Mouse (Mus musculus): ENCODE measurements around the gene Whrn. TPM values are rescaled to one million over a fixed set of nuclear protein-coding genes. Genes with fewer than 3 reads are reported as not detected.
A peak's percentile ranks its signal among the peaks of the same experiment; 100 is the strongest.

The Whrn gene
- polyA plus RNA-seq, 1 experiment from 2014 or later, result 4.1 TPM

DNA sequence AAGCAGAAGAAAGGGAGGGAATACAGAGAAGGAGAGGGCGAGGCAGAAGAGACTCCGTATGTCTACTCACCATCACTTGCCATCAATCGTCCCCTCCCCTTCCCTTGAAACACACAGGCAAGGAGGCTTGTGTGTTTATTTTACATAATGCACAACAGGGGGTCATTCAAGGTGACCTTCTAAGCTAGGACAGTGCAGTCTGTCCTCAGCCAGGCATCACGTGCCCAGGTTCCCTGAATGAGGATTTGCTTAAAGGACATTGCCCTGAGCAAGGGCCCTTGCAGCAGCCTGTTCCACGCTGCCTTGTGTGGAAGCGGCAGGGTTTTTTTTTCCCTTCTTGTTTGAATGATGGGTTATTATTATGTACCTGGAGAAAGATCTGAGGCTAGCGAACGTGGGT is 29.7 kb upstream of the Whrn start:
- WGBS, result 74% methylated on average over 8 of the region's 8 CpGs
- Histone ChIP-seq H3K36me3 (ENCODE audit: control insufficient read depth, insufficient read depth, low read length) (no peaks in the 10 kb centered on the region), H3K9me3 (replicated peaks; ENCODE audit: control insufficient read depth, low read length) (no peaks in the 10 kb centered on the region), H3K9ac (ENCODE audit: low read length) (no peak overlapping the region), H3K27me3 (replicated peaks; ENCODE audit: control insufficient read depth, insufficient read depth, low read length) (no peaks in the 10 kb centered on the region), H3K4me2 (ENCODE audit: low read length) (no peak overlapping the region), H3K27ac (ENCODE audit: low read depth, low read length) (no peak overlapping the region), H3K4me3 (ENCODE audit: low read depth, low read length) (no peak overlapping the region), H3K4me1 (ENCODE audit: control insufficient read depth, insufficient read depth, low read length) (no peaks in the 10 kb centered on the region)
- DNase-seq (ENCODE audit: low spot score), result no peak
- ATAC-seq, result no peak

- no peaks in the 10 kb centered on the region for H3K36me3 ChIP-seq (ENCODE audit: control insufficient read depth, insufficient read depth, low read length)
- H3K4me2 ChIP-seq (ENCODE audit: low read length), result no peak overlapping the region
- no peak overlapping the region for H3K4me3 ChIP-seq (ENCODE audit: low read depth, low read length)
- no peaks in the 10 kb centered on the region for H3K9me3 ChIP-seq (replicated peaks; ENCODE audit: control insufficient read depth, low read length)
- no peak for DNase-seq (ENCODE audit: low spot score)
- H3K9ac ChIP-seq (ENCODE audit: low read length), result no peak overlapping the region
- no peaks in the 10 kb centered on the region for H3K4me1 ChIP-seq (ENCODE audit: control insufficient read depth, insufficient read depth, low read length)
- WGBS, result 86% methylated on average over 2 of the region's 2 CpGs
- no peak overlapping the region for H3K27ac ChIP-seq (ENCODE audit: low read depth, low read length)
- no peaks in the 10 kb centered on the region for H3K27me3 ChIP-seq (replicated peaks; ENCODE audit: control insufficient read depth, insufficient read depth, low read length)
- ATAC-seq, result no peak
These were observed 26.1 kb upstream of the Whrn start for GRCm38 (mm10) chr4:63521813-63522419.

DNA sequence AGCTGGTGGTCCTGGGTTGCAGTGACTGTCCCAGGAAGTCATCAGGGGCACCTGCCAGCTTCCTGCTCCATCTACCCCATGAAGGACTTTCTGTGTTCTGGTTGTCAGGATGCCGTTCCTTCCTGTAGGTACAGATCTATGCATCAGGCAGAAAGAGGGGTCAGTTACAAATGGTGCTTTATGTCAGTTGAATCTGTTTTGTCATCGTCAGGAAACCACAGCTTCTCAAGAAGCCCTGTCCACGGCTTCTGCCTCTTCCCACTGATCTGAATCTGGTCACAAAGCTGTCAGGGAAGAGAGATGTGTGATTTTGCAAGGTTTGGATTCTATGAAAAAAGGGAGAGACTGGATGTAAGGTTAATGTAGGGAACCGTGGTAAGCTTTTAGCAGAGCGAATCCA is 19.2 kb upstream of the Whrn start:
- WGBS, result 81% methylated on average over 5 of the region's 5 CpGs
- H3K4me3 ChIP-seq (ENCODE audit: low read depth, low read length), result no peak overlapping the region
- H3K4me1 ChIP-seq (ENCODE audit: control insufficient read depth, insufficient read depth, low read length), result no peaks in the 10 kb centered on the region
- no peaks in the 10 kb centered on the region for H3K36me3 ChIP-seq (ENCODE audit: control insufficient read depth, insufficient read depth, low read length)
- no peaks in the 10 kb centered on the region for H3K9me3 ChIP-seq (replicated peaks; ENCODE audit: control insufficient read depth, low read length)
- H3K9ac ChIP-seq (ENCODE audit: low read length), result no peak overlapping the region
- no peaks in the 10 kb centered on the region for H3K27me3 ChIP-seq (replicated peaks; ENCODE audit: control insufficient read depth, insufficient read depth, low read length)
- ATAC-seq, result no peak
- H3K27ac ChIP-seq (ENCODE audit: low read depth, low read length), result no peak overlapping the region
- no peak overlapping the region for H3K4me2 ChIP-seq (ENCODE audit: low read length)
- DNase-seq (ENCODE audit: low spot score), result no peak

- Histone ChIP-seq H3K9ac (ENCODE audit: low read length) (no peak overlapping the region), H3K36me3 (ENCODE audit: control insufficient read depth, insufficient read depth, low read length) (no peaks in the 10 kb centered on the region), H3K9me3 (replicated peaks; ENCODE audit: control insufficient read depth, low read length) (no peaks in the 10 kb centered on the region), H3K27ac (ENCODE audit: low read depth, low read length) (no peak overlapping the region), H3K4me1 (ENCODE audit: control insufficient read depth, insufficient read depth, low read length) (no peaks in the 10 kb centered on the region), H3K4me3 (ENCODE audit: low read depth, low read length) (no peak overlapping the region), H3K27me3 (replicated peaks; ENCODE audit: control insufficient read depth, insufficient read depth, low read length) (no peaks in the 10 kb centered on the region), H3K4me2 (ENCODE audit: low read length) (no peak overlapping the region)
- WGBS, result 78% methylated on average over 4 of the region's 4 CpGs
- ATAC-seq (no peak), DNase-seq (ENCODE audit: low spot score) (no peak)
These were observed 18.7 kb upstream of the Whrn start for GRCm38 (mm10) chr4:63514454-63514984.

GRCm38 (mm10) chr4:63512921-63513320 is 17.1 kb upstream of the Whrn start:
- DNase-seq (ENCODE audit: low spot score), result no peak
- H3K27me3 ChIP-seq (replicated peaks; ENCODE audit: control insufficient read depth, insufficient read depth, low read length), result no peaks in the 10 kb centered on the region
- no peak overlapping the region for H3K4me3 ChIP-seq (ENCODE audit: low read depth, low read length)
- H3K4me2 ChIP-seq (ENCODE audit: low read length), result no peak overlapping the region
- H3K9ac ChIP-seq (ENCODE audit: low read length), result no peak overlapping the region
- no peaks in the 10 kb centered on the region for H3K9me3 ChIP-seq (replicated peaks; ENCODE audit: control insufficient read depth, low read length)
- no peak overlapping the region for H3K27ac ChIP-seq (ENCODE audit: low read depth, low read length)
- no peaks in the 10 kb centered on the region for H3K36me3 ChIP-seq (ENCODE audit: control insufficient read depth, insufficient read depth, low read length)
- WGBS, result 89% methylated on average over 2 of the region's 2 CpGs
- no peaks in the 10 kb centered on the region for H3K4me1 ChIP-seq (ENCODE audit: control insufficient read depth, insufficient read depth, low read length)
- no peak for ATAC-seq

DNA sequence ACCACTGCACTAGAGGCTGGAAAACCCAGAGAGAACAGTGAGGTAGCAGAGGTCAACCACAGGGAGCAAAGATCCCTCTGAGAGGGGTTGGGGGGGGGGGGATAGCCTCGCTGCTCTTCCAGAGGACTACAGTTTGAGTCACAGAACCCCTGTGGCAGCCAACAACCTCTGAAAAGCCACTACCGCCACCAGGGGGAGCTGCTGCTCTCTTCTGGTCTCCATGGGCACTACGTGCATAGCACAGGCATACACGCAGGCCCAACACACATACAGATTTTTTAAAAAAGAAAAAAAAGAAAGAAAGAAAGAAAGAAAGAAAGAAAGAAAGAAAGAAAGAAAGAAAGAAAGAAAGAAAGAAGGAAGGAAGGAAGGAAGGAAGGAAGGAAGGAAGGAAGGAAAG is 12.4 kb upstream of the Whrn start:
- no peaks in the 10 kb centered on the region for H3K9me3 ChIP-seq (replicated peaks; ENCODE audit: control insufficient read depth, low read length)
- H3K4me2 ChIP-seq (ENCODE audit: low read length), result no peak overlapping the region
- H3K4me1 ChIP-seq (ENCODE audit: control insufficient read depth, insufficient read depth, low read length), result no peaks in the 10 kb centered on the region
- peak; percentile 72; the same call in 1 of the 2 replicates for ATAC-seq
- H3K27ac ChIP-seq (ENCODE audit: low read depth, low read length), result no peak overlapping the region
- no peak overlapping the region for H3K4me3 ChIP-seq (ENCODE audit: low read depth, low read length)
- no peak overlapping the region for H3K9ac ChIP-seq (ENCODE audit: low read length)
- no peaks in the 10 kb centered on the region for H3K27me3 ChIP-seq (replicated peaks; ENCODE audit: control insufficient read depth, insufficient read depth, low read length)
- peak; percentile 65 for DNase-seq (ENCODE audit: low spot score)
- 13% methylated on average over 4 of the region's 4 CpGs for WGBS
- no peaks in the 10 kb centered on the region for H3K36me3 ChIP-seq (ENCODE audit: control insufficient read depth, insufficient read depth, low read length)

GRCm38 (mm10) chr4:63507478-63507877 is 11.7 kb upstream of the Whrn start:
- H3K4me3 ChIP-seq (ENCODE audit: low read depth, low read length), result no peak overlapping the region
- no peak overlapping the region for H3K9ac ChIP-seq (ENCODE audit: low read length)
- peak; percentile 54 for DNase-seq (ENCODE audit: low spot score)
- peak; percentile 40; the same call in 1 of the 2 replicates for ATAC-seq
- H3K27ac ChIP-seq (ENCODE audit: low read depth, low read length), result no peak overlapping the region
- H3K4me1 ChIP-seq (ENCODE audit: control insufficient read depth, insufficient read depth, low read length), result no peaks in the 10 kb centered on the region
- H3K9me3 ChIP-seq (replicated peaks; ENCODE audit: control insufficient read depth, low read length), result no peaks in the 10 kb centered on the region
- no peaks in the 10 kb centered on the region for H3K36me3 ChIP-seq (ENCODE audit: control insufficient read depth, insufficient read depth, low read length)
- no peaks in the 10 kb centered on the region for H3K27me3 ChIP-seq (replicated peaks; ENCODE audit: control insufficient read depth, insufficient read depth, low read length)
- no peak overlapping the region for H3K4me2 ChIP-seq (ENCODE audit: low read length)
- WGBS, result 75% methylated on average over 5 of the region's 5 CpGs

DNA sequence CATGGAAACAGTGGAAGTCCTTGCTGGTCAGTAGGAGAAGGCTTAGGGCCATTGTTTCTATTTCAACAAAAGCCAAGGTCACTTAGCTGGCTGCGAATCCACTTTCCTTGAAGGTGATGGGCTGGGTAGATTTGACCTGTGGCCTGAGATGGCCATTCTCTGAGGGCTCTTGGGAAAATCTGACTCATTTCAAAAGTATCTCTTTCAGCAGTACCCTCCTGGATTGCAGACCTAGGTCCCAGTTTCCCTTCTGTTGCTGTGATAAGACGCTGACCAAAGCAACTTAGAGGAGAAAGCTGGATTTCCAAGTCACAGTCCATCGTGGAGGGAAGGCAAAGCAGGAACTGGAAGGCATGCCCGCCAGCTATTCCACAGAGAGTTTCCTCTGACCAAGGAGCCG is 8.2 kb upstream of the Whrn start:
- no peak overlapping the region for H3K4me2 ChIP-seq (ENCODE audit: low read length)
- WGBS, result 85% methylated on average over 5 of the region's 5 CpGs
- DNase-seq (ENCODE audit: low spot score), result no peak

DNA sequence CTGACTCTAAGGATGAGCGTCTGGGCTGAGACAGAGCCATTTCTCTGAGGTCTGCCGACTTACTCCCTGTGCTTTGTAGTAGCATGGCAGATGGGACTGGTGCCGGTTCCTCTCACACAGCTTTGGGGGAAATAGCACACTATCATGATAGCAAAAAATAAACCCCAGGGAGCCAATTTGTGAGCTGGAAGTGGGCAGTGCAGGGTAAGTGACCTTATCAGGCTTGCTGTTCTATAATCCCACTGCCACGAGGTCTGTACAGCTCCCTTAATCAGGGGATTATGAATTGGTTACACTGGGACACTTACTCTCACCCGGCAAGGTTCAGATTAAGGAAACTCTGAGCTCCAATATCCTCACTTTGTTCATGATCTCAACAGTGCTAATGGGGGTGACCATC is 5.3 kb upstream of the Whrn start:
- Histone ChIP-seq H3K4me2 (ENCODE audit: low read length) (no peak overlapping the region), H3K36me3 (ENCODE audit: control insufficient read depth, insufficient read depth, low read length) (no peaks in the 10 kb centered on the region), H3K4me1 (ENCODE audit: control insufficient read depth, insufficient read depth, low read length) (peaks cover 3% of the 10 kb centered on the region; the same call in 1 of the 2 replicates), H3K9me3 (replicated peaks; ENCODE audit: control insufficient read depth, low read length) (no peaks in the 10 kb centered on the region), H3K9ac (ENCODE audit: low read length) (no peak overlapping the region), H3K27me3 (replicated peaks; ENCODE audit: control insufficient read depth, insufficient read depth, low read length) (no peaks in the 10 kb centered on the region), H3K4me3 (ENCODE audit: low read depth, low read length) (no peak overlapping the region), H3K27ac (ENCODE audit: low read depth, low read length) (no peak overlapping the region)
- ATAC-seq (no peak), DNase-seq (ENCODE audit: low spot score) (no peak)
- 40% methylated on average over 5 of the region's 5 CpGs for WGBS

More for the DNA sequence above, 8.2 kb upstream of the Whrn start:
- no peak overlapping the region for H3K4me3 ChIP-seq (ENCODE audit: low read depth, low read length)
- no peak overlapping the region for H3K9ac ChIP-seq (ENCODE audit: low read length)
- no peaks in the 10 kb centered on the region for H3K9me3 ChIP-seq (replicated peaks; ENCODE audit: control insufficient read depth, low read length)
- no peak for ATAC-seq
- H3K27ac ChIP-seq (ENCODE audit: low read depth, low read length), result no peak overlapping the region
- H3K27me3 ChIP-seq (replicated peaks; ENCODE audit: control insufficient read depth, insufficient read depth, low read length), result no peaks in the 10 kb centered on the region
- no peaks in the 10 kb centered on the region for H3K4me1 ChIP-seq (ENCODE audit: control insufficient read depth, insufficient read depth, low read length)
- no peaks in the 10 kb centered on the region for H3K36me3 ChIP-seq (ENCODE audit: control insufficient read depth, insufficient read depth, low read length)
